Mouse (Mus musculus) 416B (cell line): Measurements from ENCODE around the gene Pou4f2.

Experiments used
- DNase-seq: peaks from one replicate; pipeline ENCODE4 v3.0.0; 2011; ENCODE audit warnings: low read depth

Gene Pou4f2

GRCm38 (mm10) chr8:78436071-78436651, at the start of gene Pou4f2:
Pou4f2 (minus strand) TSS chr8:78436645.
- no peak for DNase-seq

DNA sequence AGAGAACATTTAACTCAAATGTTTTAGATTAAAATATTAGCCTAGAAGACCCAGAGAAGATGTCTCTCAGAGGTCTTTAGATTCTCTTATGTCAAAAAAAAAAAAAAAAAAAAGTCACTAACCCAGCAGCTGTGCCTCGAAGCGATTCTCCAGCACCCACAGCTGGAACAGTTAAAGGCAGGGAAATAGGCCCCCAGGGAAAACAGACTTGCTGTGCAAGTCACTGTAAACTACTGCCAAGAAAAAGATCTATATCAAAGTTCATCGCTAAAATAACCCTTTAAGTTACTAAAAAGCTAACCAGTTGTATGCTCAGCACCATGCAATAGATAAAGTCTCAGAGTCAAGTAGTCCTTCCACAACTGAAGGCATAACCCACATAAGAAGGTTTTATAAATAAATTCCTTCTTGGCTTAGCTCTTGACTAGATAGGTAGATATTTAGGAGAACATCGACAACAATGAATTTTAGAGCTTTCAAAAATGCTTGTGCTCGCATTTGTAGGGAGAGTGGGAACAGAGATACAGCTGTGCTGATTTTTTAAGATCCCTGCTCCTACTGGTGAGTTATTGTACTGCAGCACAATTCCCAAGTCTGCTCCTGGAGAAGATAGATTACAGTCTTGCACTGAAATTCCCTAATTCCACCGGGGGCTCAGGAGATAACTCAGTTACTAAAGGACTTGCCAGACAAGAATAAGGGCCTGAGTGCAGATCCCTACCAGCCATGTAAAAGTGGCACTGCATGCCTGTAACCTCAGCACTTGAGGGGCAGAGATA, 40.8 kb upstream of the Pou4f2 start:
- no peak for DNase-seq

- DNase-seq = peak; percentile 55
Observed at GRCm38 (mm10) chr8:78467889-78468288, 31.4 kb upstream of the Pou4f2 start.

DNA sequence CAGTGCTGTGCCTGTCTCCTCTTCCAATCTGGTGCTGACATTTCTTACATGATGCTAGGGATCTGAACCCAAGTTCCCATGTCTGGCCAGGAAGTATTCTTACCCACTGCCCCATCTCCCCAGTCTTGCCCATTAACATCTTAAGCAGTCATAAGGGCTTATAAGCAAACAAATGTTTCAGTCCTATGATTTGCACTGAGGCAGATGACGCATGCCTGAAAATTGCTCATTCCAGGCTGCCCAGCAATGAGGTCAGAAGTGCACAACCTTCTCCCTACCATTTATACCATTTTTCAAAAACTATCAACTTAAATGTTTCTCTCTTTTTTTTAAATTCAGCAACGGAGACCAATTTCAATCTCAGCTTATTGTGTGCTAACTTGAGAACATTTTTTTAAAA, 27.5 kb upstream of the Pou4f2 start:
- DNase-seq = no peak

GRCm38 (mm10) chr8:78456441-78456840, 20.0 kb upstream of the Pou4f2 start:
- DNase-seq = no peak

DNA sequence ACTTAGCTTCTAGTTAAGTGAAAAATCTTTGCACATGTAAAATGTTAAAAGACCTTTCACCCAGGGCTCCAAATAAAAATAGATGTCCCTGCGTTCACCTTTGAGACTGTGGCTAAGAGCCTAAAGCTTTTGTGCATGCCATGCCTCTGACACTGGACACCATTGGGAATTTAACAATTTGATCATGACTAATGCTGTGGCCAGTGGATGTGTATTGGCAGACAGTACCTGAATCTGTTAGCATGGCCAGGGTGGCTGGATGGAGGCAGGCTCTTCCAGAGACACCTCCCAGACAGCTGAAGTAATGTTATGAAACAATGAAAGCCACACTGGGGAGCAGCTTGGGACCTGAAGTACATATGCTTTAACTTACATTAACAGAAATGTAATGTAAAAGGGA, 6.3 kb upstream of the Pou4f2 start:
- DNase-seq = no peak

- DNase-seq = peak; percentile 7
Observed at GRCm38 (mm10) chr8:78438121-78438520, 1.7 kb upstream of the Pou4f2 start.

DNA sequence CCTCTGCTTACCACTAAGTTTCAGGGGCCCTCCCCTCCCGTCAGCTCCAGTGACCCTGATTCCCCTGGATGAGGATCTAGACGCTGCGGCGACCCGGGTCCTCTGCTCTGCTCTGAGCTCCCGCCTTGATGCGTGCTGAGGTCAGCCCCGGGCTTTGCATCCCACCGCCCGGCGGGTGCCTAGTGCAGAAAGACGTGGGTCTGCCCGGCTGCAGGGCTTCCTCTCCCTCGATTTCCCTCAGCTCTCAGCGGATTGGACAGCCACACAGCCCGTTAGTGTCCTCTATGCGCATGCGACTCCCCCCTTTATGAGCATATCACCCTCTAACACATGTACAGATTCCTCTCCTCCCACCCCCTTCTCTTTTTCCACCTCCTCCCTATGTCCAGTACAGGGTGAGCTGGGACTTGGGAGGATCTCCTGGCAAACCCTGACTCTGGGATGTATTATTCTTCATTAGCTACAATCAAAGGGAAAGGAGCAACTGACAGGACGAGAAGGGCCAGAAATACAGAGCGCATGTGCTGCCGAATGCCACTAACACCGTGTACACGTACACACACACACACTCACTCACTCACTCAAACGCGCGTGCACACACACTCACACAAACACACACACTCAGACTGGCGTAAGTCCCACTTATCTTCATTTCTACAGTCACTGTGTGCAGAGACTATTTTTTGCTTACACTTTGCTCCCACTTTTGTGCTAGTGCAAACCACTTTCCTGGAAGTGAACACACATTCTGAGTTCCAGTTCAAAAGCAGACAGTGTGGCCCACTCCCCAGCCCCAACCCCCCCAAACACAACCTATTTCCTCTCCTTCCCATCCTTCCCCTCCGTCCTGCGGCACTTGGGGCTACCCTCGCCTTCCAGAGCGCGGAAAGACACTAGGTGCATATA, 948 bp upstream of the Pou4f2 start:
- no peak for DNase-seq

GRCm38 (mm10) chr8:78436661-78437060, 216 bp upstream of the Pou4f2 start:
- DNase-seq = no peak

GRCm38 (mm10) chr8:78435624-78435960, 853 bp downstream of the Pou4f2 start:
- no peak for DNase-seq

GRCm38 (mm10) chr8:78434823-78435623, 1.4 kb downstream of the Pou4f2 start:
- DNase-seq = no peak

DNA sequence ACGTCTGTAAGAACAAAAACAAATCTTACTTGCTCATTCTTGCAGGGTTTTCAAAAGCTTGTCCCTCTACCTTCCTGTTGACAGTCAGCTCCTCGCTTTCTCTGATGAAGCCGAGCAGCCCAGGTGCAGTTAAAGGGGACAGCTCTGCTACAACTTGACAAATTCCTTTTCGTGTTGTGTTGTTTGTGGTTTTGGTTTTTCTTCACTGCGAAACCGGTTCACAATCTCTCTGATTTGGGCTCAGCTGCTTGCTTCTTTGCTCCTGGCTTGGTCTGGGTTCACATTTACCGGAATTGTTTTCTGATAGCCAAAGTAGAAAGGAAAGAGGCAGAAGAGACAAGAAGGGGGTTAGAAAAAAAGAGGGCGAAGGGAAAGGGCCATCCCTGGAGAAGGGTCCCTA, 2.1 kb downstream of the Pou4f2 start:
- no peak for DNase-seq

GRCm38 (mm10) chr8:78433318-78433717, 3.1 kb downstream of the Pou4f2 start:
- DNase-seq = no peak

GRCm38 (mm10) chr8:78432451-78432850, 4.0 kb downstream of the Pou4f2 start:
- DNase-seq = no peak

GRCm38 (mm10) chr8:78431356-78431755, 5.1 kb downstream of the Pou4f2 start:
- DNase-seq = peak; percentile 34

DNA sequence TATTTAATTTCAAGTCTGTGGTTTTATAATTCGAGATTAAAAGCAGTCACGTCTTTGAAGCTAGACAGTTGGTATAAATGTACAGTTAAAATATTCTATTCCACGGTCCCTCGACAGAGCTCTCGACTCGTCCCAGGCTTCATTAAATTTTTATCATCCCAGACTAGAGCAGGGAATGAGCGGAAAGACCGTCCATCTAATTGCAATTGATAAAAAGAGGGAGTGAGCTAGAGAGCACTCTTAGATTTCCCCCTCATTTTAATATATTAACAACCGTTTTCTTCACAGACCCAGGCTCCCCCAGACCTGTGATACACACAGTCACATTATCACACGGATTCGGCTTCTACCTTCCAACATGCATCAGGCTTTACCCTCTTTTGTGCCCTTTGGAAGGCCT, 8.3 kb downstream of the Pou4f2 start:
- DNase-seq = no peak

GRCm38 (mm10) chr8:78427769-78428130, 8.7 kb downstream of the Pou4f2 start:
- DNase-seq = no peak

GRCm38 (mm10) chr8:78426875-78427768, 9.3 kb downstream of the Pou4f2 start:
- DNase-seq = no peak

- DNase-seq = no peak
Observed at GRCm38 (mm10) chr8:78426455-78426854, 10.0 kb downstream of the Pou4f2 start.

- DNase-seq = no peak
Observed at GRCm38 (mm10) chr8:78423937-78424336, 12.5 kb downstream of the Pou4f2 start.

DNA sequence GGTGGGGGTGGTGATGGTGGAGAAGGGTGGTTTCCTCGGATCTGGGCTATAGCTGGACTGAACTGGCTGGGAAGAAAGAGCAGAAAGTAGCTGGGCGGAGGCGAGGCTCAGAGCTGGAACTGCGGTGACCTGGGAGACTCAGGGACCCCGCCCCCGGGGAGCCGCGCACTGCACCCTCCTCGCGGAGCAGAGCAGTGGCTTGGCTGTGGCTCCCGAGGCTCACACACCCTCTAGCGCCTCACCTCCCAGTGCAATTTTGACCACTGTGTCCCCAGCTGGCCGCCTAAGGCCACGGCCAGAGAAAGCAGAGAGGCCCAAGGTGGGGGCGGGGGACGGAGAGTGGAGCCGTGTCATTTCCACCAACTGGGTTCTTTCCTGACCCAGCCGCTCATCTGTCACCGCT, 16.3 kb downstream of the Pou4f2 start:
- DNase-seq = no peak
